Mouse (Mus musculus) spleen, embryonic (tissue): ENCODE measurements around the gene Antxr1.

Experiments
- CTCF ChIA-PET: fragments of 350-600 bp; sonication (Branson Sonifier 250); formaldehyde crosslinking; loops from one replicate; lab custom pipeline; 2022; lab: Charles Lee

Antxr1 gene

DNA sequence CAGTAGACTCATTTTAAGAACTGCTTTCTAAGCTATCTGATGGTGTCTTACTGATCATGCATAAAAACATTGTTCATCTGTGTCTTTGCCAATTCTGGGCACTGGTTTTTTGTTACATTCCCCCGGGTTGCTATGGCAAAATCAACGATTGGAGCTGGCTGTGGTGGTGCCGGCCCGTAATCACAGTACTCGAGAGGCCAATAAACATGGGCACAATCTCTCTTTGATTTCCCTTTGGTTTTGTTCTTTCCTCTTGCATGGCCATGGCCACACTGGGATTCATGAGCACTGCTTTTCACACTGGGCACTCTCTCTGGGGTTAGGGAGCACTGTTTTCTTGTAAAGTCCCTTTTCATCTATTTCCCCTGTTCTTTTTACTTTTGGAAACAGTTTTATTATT, 83.9 kb downstream of the Antxr1 start:
- CTCF ChIA-PET = no interaction called here

DNA sequence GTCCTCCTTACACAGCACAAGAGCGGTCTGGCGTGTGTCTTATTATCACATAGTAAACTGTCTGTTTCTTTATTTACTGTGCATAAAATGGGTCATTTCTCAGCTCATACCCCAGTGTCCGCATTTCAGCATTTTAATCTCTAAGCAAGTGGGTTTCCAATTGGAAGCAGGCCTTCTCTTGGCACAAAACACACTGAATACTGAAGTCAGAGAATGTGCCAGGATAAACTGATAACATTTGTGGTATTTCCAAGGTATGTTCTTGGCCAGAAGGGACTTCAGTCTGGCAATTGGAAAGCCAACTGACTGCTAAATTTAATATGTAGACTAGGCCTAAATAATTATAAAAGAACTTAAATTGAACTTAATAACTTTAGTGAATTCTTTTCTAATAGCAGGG, 84.9 kb downstream of the Antxr1 start:
- CTCF ChIA-PET = no interaction called here

DNA sequence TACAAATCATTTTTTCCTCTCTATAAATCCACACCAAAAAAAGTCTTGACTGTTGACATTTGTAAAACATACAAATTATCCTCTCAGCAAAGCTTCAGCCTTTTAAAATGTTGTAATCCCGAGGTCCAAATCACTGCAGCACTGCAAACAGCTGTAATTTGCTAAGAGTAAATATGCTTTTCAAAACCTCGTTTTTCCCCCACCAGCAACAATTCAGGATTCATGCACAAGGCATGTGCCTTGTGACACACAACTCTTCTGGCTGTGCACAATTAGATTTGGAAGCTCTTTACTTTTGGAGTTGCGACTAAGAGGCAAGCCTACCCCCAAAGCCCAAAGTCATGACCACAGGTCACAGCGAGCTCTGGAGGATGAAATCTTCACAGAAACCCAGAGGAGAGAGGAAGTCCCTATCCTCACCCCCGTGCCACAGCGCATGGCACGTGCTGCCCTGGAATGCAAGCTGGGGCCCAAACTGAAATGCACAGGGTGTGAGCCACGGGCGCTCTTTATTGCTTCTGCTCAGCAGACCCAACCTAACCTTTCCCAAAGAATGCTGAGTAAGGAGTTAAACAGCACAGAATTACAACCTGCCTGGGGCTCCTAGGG, 87.3 kb downstream of the Antxr1 start:
- CTCF ChIA-PET = interaction anchor here (0.6 kb wide), 1 partner anchor 145 kb away, joined by 3 read pairs; no protein-coding TSS in a partner anchor

DNA sequence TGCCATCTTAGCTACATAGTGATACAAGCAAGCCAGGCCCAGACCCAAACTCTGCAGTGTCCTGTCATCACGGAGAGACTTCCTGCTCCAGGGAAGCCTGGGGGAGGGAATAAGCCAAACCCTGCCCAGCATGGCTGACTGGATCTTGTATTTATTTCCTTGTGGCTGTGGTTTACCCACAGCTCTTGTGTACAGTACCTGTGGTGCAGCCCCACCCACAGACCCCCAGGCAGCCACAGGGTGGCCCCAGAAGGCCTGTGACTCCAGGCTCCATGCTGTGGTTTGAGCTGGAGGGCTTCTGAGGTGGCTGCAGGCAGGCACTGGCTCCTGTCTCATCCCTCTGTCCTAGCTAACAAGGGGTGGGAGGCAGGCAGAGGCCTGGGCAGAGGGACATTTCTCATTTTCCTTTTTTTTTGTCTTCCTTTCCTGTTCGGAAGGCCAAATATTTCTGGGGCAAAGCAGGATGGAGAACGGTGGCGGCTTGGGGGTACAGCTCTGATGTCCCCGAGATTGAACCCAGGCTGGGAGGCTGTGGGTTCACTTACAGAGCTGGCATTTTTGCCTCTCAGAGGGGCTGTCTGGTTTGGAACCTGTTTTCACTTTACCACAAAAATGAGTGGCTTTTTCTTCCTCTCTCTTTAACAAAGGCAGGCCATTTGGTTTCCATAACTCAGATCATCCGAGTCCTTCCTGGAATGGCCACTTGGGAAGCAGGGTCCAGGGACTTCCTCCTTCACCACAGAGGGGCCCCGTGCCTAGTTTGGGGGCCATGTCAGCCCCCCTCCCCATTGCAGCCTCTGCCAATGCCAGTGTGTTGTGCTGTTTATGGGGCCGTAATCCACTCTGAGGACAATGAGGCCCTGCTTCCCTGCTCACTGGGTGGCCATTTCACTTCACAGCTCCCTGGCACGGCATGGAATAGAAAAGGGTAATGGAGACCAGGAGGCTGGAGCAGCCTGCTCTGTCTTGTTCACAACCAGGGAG, 91.2 kb downstream of the Antxr1 start:
- CTCF ChIA-PET = no interaction called here

DNA sequence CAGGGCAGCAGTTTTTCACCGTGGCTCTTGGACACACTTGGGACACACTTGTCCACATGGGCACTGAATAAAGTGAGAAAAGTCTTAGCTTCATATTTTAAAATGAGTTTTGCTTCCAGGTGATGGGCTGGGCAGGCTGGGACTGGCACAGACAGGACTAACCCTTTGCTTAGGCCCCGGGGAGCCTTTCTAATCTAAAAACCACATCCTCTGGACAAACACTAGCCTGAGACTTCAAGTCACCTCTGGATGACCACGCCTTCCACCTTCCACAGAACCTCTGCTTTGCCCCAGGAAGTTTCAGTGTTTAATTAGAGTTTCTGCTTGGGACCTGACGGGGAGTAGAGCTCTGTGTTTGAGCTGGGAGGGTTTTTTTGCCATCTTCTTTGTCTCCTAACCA, 98.4 kb downstream of the Antxr1 start:
- CTCF ChIA-PET = no interaction called here

DNA sequence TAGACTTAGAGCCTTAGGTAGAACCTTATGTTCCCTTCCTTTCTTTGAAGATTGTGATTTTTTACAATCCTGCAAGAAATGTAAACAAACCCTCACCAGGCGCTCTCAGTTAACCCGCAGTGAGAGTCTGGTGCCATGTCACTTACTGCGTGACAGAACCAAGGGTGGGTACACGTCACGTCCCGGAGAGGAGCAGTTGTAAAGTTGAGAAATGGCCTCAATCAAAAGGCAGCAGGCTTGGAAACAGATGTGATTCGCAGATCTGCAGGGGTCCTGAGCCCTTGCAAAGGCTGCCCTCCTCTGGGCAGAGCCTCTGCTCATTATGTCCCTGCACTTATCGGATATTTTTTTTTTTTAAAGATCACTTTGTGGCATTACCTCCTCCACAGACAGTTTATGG, 99.6 kb downstream of the Antxr1 start:
- CTCF ChIA-PET = no interaction called here

DNA sequence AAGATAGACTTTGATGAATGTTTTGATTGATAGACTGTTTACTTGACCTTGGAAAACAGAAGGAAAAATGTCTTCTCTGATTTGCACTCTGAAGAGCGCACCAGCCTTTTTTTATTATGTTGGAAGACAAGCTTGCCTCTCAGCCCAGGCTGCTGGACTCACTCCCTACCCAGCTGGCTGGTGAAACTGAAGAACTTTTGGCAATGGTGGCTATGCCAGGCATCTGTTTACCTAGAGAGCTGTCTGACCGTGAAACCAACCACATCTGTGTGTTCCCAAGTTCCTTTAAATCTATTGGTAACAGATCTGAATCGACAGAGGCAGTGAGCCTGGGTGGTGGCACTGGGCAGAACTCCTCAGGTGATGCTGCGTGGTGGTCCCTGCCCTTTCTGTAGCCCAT, 102.5 kb downstream of the Antxr1 start:
- CTCF ChIA-PET = no interaction called here

DNA sequence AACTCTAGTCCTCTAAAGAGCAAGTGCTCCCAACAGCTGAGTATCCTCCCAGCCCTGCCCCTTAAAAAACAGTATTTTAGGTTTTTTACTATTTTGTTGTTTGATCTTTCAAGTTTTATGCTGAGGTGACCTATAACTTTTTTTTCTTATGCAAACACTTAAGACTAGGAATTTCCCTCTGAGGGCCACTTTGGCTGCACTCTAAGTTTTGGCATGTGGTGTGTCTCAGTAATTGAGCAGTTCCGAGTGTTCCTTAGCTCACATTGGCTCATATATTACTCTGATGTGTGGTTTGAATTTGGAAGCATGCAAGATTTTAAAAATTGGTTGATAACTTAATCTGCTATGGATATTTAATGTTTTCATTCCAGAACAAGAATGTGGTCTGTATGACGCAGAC, 105.6 kb downstream of the Antxr1 start:
- CTCF ChIA-PET = no interaction called here

DNA sequence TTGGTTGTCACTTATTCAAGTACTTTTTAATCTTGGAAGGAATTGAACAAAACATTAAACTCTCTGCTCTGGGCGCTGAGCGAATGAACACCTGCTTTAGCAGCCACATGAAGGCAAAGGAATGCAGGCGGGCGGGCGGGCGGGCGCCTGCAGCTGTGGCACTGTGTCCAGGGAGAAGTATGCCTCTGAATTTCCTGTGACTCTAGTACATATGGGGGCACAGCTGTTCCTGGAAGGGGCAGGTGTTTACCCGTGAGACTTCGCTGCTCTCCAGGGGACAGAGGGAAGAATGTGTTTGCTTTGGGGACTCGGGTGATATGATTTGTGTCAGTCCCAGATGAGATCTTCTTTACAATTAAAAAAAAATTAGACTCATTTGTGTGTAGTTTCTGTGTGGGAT, 107.7 kb downstream of the Antxr1 start:
- CTCF ChIA-PET = no interaction called here

DNA sequence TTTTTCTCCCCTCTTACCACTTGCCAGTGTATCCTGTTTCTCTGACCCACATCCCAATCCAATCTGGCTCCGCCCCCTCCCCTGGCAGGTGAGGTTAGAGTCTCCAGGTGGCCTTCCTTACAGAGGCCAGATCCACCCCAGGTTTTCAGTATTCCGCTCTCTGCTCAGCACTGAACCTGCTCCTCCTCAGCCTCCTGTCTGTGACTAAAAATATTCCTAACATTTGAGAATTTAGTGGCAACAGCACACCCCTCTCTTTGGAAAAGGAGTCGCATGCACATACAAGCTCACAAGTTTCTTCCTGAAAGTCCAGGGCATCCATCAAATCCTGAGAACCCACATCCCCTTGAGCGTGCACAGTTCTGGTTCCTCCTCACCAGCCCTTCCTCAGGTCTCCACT, 109.3 kb downstream of the Antxr1 start:
- CTCF ChIA-PET = interaction anchor here (0.9 kb wide), 1 partner anchor 125 kb away, joined by 3 read pairs; no protein-coding TSS in a partner anchor

DNA sequence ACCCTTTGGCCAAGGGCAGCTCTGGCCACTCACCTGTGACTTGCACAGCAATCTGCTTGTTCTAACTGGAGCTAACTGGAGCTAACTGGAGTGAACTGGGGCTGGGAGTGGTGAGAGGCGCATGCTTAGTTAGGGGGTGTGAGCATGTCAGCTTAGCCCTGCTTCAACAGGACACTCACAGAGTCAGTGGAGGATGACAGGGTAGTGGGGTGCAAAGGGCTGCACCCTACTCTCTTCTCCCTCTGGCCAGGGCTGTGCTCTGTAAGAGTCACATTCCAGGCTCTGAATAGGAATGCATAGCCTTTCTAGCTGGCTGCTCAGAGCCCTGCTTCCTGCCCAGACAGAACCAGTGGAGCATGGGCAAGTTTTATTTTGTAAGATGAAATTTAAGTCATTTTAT, 110.3 kb downstream of the Antxr1 start:
- CTCF ChIA-PET = no interaction called here

DNA sequence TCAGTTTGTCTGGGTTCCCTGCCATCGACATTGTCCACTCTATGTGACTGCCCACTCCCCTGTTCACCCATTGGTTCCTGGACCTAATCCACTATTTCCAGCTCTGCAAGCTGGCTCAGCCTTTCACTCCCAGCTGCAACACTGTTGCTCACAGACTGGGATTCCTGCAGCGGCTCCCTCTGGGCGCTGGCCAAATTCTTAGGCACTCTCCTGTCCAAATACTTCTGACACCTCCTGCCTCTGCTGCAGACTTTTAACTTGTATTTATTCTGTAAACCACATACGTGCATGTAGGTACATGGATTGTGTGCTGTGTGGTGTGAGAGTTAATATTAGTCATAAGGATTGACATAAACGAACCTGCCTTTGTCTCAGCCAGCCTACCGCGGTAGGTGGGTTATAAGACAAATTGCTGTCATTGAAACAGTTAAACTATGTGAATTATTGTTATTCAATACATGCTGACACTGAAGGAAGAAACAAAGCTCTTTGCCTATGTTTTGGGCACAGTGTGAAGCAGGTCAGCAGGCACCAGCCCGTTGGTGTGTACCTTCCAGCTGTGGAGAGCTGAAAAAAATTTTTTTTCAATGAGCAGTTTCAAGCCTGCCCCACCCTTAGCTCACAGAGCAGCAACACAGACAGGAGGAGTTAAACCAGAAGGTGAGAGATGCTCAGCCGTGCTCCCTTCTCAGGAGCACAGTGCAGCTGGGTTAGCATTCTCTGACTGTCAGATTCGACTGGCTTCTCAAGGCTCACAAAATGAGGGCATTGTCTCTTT, 112.6 kb downstream of the Antxr1 start:
- CTCF ChIA-PET = no interaction called here

DNA sequence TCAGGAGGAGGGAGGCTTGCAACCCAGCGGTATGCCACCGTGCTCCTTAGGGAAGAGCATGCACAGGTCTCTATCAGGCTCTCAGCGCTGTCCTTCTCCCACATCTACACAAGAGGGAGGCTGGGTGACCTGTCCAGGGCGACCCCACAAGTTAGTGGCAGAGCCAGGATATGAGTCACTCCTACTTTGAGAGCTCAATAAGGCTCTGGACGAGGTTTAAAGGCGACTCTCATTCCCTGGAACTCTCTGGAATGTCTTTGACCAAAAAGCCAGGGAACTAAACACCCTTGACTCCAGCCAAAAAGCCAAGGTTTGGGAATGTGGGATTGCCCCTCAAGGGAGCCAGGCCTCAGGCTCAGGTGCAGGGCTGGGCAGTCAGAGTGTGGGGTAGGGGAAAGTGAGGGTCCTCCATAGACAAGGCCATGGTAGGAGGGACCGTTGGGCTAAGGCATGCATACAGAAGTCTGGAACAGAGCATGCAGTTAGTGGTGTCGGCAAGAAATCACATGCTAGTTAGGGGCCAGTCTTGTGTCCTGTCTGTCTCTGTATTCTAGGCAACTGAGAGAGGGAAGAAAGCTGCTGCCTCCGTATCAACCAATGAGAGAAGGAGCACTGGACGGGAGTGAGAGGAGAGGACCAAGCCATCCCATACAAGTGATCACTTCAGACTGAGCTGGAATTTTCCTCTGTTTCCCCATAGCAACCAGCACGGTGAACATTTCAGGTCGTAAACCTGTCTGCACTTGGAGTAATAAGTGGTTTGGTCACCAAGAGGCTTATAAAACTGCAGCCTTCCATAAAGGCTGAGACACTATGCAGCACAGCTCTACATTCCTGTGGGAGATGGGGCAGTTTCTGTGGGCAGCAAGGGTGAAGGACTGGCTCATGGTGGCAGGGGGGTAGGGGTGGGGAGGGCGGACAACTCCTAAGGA, 116.3 kb downstream of the Antxr1 start:
- CTCF ChIA-PET = interaction anchor here (1.1 kb wide), 1 partner anchor 117 kb away, joined by 3 read pairs; no protein-coding TSS in a partner anchor

DNA sequence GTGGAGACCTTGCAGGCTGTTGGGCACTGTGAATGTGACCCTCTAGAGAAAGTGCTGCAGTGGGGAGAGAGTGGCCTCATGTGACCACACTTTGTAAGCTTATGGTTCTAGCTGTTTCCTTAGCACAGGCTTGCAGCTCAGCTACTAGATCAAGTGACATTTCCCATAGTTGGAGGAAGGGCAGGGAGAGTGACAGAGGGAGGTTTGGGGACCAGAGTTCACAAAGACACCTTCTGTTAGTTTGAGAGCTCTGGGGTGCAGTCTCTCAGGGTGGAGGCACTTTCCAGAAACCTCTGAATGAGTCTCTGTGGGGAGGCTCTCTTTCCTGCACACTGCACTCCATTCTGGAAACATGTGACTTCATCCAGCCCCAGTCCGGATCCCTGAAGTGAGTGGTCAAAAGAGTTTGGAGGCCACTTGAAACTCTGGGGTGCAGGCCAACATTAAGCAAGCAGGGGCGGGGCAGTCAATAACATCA, 119.5 kb downstream of the Antxr1 start:
- CTCF ChIA-PET = no interaction called here

DNA sequence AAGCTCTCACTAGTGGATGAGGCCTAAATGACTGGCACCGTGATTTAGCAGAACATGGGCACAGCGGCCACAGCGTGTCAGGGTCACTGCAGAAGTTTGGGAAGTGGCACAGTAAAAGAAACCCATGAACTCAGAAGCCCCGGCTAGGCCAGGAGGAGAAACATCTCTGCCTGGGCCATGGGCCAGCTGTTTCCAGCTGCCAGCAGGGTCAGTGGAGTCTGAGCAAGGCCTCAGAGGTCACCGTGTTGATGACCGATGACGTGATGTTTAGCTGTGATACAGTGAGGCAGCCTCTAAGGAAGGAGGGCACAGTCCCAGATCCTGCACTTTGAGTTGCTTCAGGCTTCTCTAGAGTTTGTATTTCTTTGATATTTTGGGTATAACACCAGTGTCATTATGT, 122.4 kb downstream of the Antxr1 start:
- CTCF ChIA-PET = no interaction called here

DNA sequence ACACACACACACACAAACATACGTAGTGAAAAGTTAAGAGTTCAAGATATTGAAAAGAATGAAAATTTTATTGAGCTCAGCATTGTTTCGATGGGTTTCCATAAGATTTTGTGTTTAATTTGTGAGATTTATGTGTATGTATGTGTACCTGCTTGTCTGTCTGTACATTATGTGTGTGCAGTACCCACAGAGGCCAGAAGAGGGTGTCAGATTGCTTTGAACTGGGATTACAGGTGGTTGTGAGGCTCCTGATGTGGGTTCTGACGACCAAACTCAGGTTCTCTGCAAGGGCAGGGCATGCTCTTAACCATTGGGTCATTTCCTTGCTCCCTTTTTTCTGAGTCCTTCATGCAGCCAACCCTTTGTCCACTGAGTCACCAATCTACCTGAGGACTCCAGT, 124.1 kb downstream of the Antxr1 start:
- CTCF ChIA-PET = interaction anchor here (0.7 kb wide), 1 partner anchor 29 kb away, joined by 11 read pairs; no protein-coding TSS in a partner anchor

DNA sequence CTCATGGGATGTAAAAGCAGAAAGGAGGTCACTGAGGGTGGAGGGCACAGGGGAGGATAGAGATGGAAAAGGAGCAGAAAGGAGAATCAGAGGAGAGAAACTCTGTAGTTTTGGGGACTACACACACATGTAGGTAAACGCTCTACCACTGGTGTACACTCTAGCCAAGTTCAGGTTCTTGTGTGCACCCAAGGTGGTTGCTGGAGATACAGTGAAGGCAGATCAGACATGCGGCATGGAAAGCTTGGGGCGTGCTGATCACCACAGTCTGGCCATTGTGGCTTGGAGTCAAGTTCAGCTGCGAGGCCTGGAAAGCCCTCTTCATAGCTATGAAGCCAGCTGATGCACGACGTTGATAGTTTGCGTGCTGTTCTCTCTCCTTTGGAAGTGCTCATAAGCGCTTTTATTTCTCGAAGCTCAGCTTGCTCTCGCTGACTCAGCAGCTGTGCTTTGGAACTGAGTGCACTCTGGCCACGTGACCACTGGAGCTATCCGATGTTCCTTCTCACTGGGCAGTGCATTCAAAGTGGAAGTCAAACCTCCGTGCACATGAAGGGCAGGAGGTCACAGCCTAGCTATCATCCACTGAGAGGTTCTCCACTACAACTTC, 128.1 kb downstream of the Antxr1 start:
- CTCF ChIA-PET = no interaction called here

DNA sequence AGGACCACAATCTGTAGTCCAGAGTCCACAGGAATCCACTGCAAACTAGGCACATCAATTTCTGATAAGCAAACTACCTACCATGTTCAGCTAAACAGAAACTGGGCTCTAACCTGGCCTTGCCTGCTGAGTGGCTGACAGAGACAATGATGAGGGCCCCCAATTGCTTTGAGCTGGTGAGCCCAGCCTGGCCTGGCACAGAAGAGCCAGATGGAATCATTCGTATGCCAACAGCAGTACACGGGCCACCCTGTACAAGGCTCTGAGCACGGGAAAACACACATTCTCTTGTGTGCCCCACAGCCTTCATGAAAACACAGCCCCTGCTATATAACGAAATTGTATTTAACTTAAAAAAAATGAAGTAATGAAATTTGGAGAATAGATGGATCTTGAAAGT, 128.8 kb downstream of the Antxr1 start:
- CTCF ChIA-PET = no interaction called here

DNA sequence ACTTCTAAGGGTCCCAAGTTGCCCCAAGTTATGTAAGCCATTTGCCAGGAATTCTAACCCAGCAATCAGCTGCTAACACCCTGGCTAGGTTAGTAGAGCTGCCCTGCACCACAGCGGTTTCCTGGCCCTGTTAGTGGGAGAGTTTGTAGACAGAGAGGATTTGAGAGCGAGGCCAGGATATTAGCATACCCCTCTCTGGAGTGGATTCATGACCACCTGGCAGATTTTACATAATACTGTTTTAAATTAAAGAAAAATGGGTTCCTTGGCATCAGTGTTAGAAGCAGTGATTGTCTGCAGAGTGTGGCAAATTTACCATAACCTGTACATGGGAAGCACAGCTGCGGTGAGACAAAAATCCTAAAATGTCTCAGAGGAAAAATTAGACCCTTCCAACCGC, 132.2 kb downstream of the Antxr1 start:
- CTCF ChIA-PET = no interaction called here

DNA sequence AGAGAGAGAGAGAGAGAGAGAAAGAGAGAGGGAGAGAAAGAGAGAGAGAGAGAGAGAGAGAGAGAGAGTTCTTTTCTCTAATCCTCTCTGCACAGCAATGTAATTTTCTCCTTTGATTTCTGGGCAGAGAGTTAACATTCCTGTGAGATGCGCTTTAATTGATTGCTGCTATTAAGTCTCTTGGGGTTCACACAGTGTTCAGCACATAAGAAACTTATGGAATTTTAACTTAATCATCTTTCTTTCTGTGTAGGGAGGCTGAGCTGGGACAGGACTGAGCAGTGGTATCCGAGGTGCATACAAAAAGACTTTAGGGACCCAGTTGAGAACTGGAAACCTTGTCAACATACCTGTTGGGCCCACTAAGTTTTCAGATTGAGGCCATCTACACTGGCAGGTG, 132.6 kb downstream of the Antxr1 start:
- CTCF ChIA-PET = no interaction called here
